Comparison of ENCODE assay signal across 18 mouse cellular contexts in the genomic region with DNA sequence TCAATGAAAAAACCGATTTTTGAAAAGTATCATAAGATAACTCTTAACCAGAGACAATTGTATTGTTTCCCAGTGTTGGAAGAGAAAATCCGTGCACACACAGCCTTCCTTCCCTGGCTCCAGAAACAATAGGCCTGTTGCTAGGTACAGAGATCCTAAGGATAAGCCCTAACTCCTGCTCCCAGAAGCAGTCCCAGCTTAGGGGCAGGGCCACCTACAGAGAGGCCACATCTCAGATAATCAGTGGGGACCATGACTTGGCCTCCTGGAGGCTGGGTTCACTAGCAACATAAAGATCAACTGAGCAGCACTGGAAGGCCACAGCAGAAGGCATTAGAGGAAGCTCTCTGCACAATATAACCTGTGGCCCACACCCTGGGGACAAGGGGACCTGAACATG. TPM values are rescaled to one million over a fixed set of nuclear protein-coding genes. Genes with fewer than 3 reads are reported as not detected.
DNase-seq lines count a peak whose midpoint lies in the region; ATAC-seq and TF ChIP-seq lines count a peak whose summit lies in the region.
"Had no signal": no experiment of that assay in that cellular context is flagged by ENCODE, and none has a peak within 500 bp of the region (broad histone marks: within the 10 kb centered on the region; RNA-seq: fewer than 3 reads in every experiment).

No protein-coding gene starts in this region.

- intact Hi-C loops in heart, adult 2 months (cut with DNase I) = no loop called here

- peaks cover 10% of the 10 kb centered on the region for H3K4me1 ChIP-seq in heart, adult 2 months (ENCODE audit: control insufficient read depth, insufficient read depth, low read length)
- peaks cover 25% of the 10 kb centered on the region for H3K4me1 ChIP-seq in heart, embryonic 10.5 days
- peaks cover 21% of the 10 kb centered on the region for H3K4me1 ChIP-seq in limb, embryonic 15.5 days
- peaks cover 33% of the 10 kb centered on the region for H3K4me1 ChIP-seq in limb, embryonic 10.5 days
- H3K4me1 ChIP-seq in intestine, embryonic 15.5 days (replicated peaks) = peaks cover 21% of the 10 kb centered on the region

- no peak for TF ChIP-seq CTCF in heart, adult 2 months (IDR thresholded peaks at IDR 0.05)
- TF ChIP-seq CTCF in C2C12 (IDR thresholded peaks at IDR 0.05; ENCODE audit: control insufficient read depth, insufficient read depth, insufficient read length) = no peak

- no peak overlapping the region for H3K4me2 ChIP-seq in limb, embryonic 15.5 days
- no peak overlapping the region for H3K4me2 ChIP-seq in intestine, embryonic 15.5 days (replicated peaks)
- H3K4me2 ChIP-seq: forebrain, embryonic 12.5 days; neural tube, embryonic 15.5 days had no signal

- H3K4me3 ChIP-seq in heart, adult 2 months = no peak overlapping the region
- no peak overlapping the region for H3K4me3 ChIP-seq in heart, embryonic 10.5 days
- H3K4me3 ChIP-seq in limb, embryonic 15.5 days = no peak overlapping the region
- H3K4me3 ChIP-seq in limb, embryonic 10.5 days = no peak overlapping the region
- no peak overlapping the region for H3K4me3 ChIP-seq in C2C12 (ENCODE audit: insufficient read depth, poor library complexity, severe bottlenecking)
- no peak overlapping the region for H3K4me3 ChIP-seq in intestine, embryonic 15.5 days (replicated peaks)
- H3K4me3 ChIP-seq: forebrain, embryonic 12.5 days; neural tube, embryonic 15.5 days had no signal

- peak overlapping the region; percentile 50; the same call in 1 of the 2 replicates for H3K27ac ChIP-seq in heart, adult 2 months
- H3K27ac ChIP-seq in heart, embryonic 10.5 days = no peak overlapping the region
- H3K27ac ChIP-seq in limb, embryonic 15.5 days = 0 out of 2 replicates have a peak overlapping the region, but pooled peaks have one; percentile 18
- no peak overlapping the region for H3K27ac ChIP-seq in limb, embryonic 10.5 days
- H3K27ac ChIP-seq in intestine, embryonic 15.5 days = no peak overlapping the region
- H3K27ac ChIP-seq: forebrain, embryonic 12.5 days; neural tube, embryonic 15.5 days had no signal

- no peak for TF ChIP-seq POLR2A in heart, adult 2 months (IDR thresholded peaks at IDR 0.05; ENCODE audit: insufficient read depth, low read depth, low read length)

- no peaks in the 10 kb centered on the region for H3K79me2 ChIP-seq in heart, adult 2 months (replicated peaks; ENCODE audit: control insufficient read depth, insufficient read depth, low read length)
- peaks cover 37% of the 10 kb centered on the region for H3K79me2 ChIP-seq in C2C12 (ENCODE audit: control insufficient read depth, insufficient read depth)

- WGBS in heart, adult 2 months = 32% methylated on average over 2 of the region's 2 CpGs
- 45% methylated on average over 2 of the region's 2 CpGs for WGBS in heart, embryonic 10.5 days
- 61% methylated on average over 2 of the region's 2 CpGs for WGBS in limb, embryonic 15.5 days
- 60% methylated on average over 2 of the region's 2 CpGs for WGBS in limb, embryonic 10.5 days
- 38% methylated on average over 2 of the region's 2 CpGs for WGBS in intestine, embryonic 15.5 days

- no peak overlapping the region for H3K9ac ChIP-seq in heart, adult 2 months (ENCODE audit: low read depth, low read length)
- H3K9ac ChIP-seq in limb, embryonic 15.5 days = no peak overlapping the region
- no peak overlapping the region for H3K9ac ChIP-seq in intestine, embryonic 15.5 days
- H3K9ac ChIP-seq: forebrain, embryonic 12.5 days; neural tube, embryonic 15.5 days had no signal

- peak overlapping the region; percentile 4 for H3ac ChIP-seq in C2C12 (ENCODE audit: control insufficient read depth, insufficient read length, low read depth)

- peaks cover 2% of the 10 kb centered on the region; the same call in 1 of the 2 replicates for H3K36me3 ChIP-seq in heart, adult 2 months (ENCODE audit: control insufficient read depth, insufficient read depth, low read length)
- no peaks in the 10 kb centered on the region for H3K36me3 ChIP-seq in heart, embryonic 10.5 days
- no peaks in the 10 kb centered on the region for H3K36me3 ChIP-seq in limb, embryonic 15.5 days
- 0 out of 2 replicates have a peak, but pooled peaks cover 4% of the 10 kb centered on the region for H3K36me3 ChIP-seq in limb, embryonic 10.5 days
- no peaks in the 10 kb centered on the region for H3K36me3 ChIP-seq in C2C12 (ENCODE audit: control insufficient read depth, insufficient read depth)
- H3K36me3 ChIP-seq in intestine, embryonic 15.5 days = no peaks in the 10 kb centered on the region
- H3K36me3 ChIP-seq: forebrain, embryonic 12.5 days; neural tube, embryonic 15.5 days had no signal

- H3K27me3 ChIP-seq in heart, adult 2 months (ENCODE audit: control insufficient read depth, insufficient read depth, low read length) = no peaks in the 10 kb centered on the region
- H3K27me3 ChIP-seq in heart, embryonic 10.5 days (ENCODE audit: insufficient read depth, poor library complexity, severe bottlenecking) = no peaks in the 10 kb centered on the region
- no peaks in the 10 kb centered on the region for H3K27me3 ChIP-seq in limb, embryonic 15.5 days
- no peaks in the 10 kb centered on the region for H3K27me3 ChIP-seq in limb, embryonic 10.5 days (ENCODE audit: low read depth, poor library complexity, severe bottlenecking)
- H3K27me3 ChIP-seq in C2C12 (ENCODE audit: control insufficient read depth, insufficient read depth, insufficient read length) = no peaks in the 10 kb centered on the region
- no peaks in the 10 kb centered on the region for H3K27me3 ChIP-seq in intestine, embryonic 15.5 days (replicated peaks)
- H3K27me3 ChIP-seq: forebrain, embryonic 12.5 days; neural tube, embryonic 15.5 days had no signal

- no peak for ATAC-seq in limb, embryonic 15.5 days (ENCODE audit: insufficient number of reproducible peaks, low FRiP score, low TSS enrichment, low read depth)
- peak; percentile 69; the same call in 1 of the 2 replicates for ATAC-seq in intestine, embryonic 15.5 days
- ATAC-seq: hindbrain, embryonic 16.5 days had no signal

- no peak for TF ChIP-seq EP300 in heart, adult 2 months (IDR thresholded peaks at IDR 0.05; ENCODE audit: insufficient read depth, low read depth, low read length)

- H3K79me3 ChIP-seq in C2C12 (ENCODE audit: low read depth) = peaks cover 9% of the 10 kb centered on the region

- no peak for DNase-seq in heart, adult 2 months
- DNase-seq in heart, embryonic 10.5 days (ENCODE audit: low spot score) = no peak
- DNase-seq in limb, embryonic 10.5 days (ENCODE audit: low spot score) = no peak
- DNase-seq in frontal cortex, adult 2 months (ENCODE audit: extremely low spot score in 1 of 2, low spot score in 1 of 2) = no peak
- DNase-seq in layer of hippocampus, adult 18-20 months (ENCODE audit: low spot score in 2 of 2) = no peak
- DNase-seq: B cell, adult 2 months; cerebellum, adult 18-20 months; gastrocnemius, postnatal 36 days; heart, postnatal 10 days; kidney, adult 9 months; layer of hippocampus, postnatal 36 days; thymus, postnatal 14 days had no signal

- H3K9me3 ChIP-seq in heart, embryonic 10.5 days = no peaks in the 10 kb centered on the region
- no peaks in the 10 kb centered on the region for H3K9me3 ChIP-seq in limb, embryonic 15.5 days
- H3K9me3 ChIP-seq in limb, embryonic 10.5 days (replicated peaks) = no peaks in the 10 kb centered on the region
- H3K9me3 ChIP-seq in intestine, embryonic 15.5 days = no peaks in the 10 kb centered on the region
- H3K9me3 ChIP-seq: forebrain, embryonic 12.5 days; neural tube, embryonic 15.5 days had no signal

TF ChIP-seq in C2C12, 6 proteins besides CTCF, POLR2A, EP300 and RAD21:
- TF ChIP-seq MYOD1 (IDR thresholded peaks at IDR 0.05; ENCODE audit: control insufficient read depth, insufficient read length, low read depth) (no peak), MYOG (IDR thresholded peaks at IDR 0.05; ENCODE audit: control insufficient read depth, extremely low read depth, insufficient read length) (no peak), FOSL1 (IDR thresholded peaks at IDR 0.05; ENCODE audit: insufficient read depth, low read length, poor library complexity, severe bottlenecking) (no peak), CEBPB (IDR thresholded peaks at IDR 0.05; ENCODE audit: low read depth) (no peak), USF1 (IDR thresholded peaks at IDR 0.05; ENCODE audit: low read depth) (no peak), MAX (IDR thresholded peaks at IDR 0.05) (no peak)
TF ChIP-seq in C2C12: peak in this region for 0.

RNA-seq across cellular contexts. Expression of a gene that starts 27.5 kb away (rescaled TPM):
- 1 to 10 TPM; 1.6 to 2.5 TPM for total RNA-seq in heart, adult 2 months (2021)
- polyA plus RNA-seq in heart, adult 2 months (2012; rRNA removed) = 1.9 and 3.3 TPM in 2 replicates
- 23.0 and 38.1 TPM in 2 replicates for polyA plus RNA-seq in heart, embryonic 10.5 days (2016; fragmentation: Nextera tagmentation; extraction: Ambion mirVana)
- polyA plus RNA-seq in limb, embryonic 15.5 days (2015; fragmentation: Nextera tagmentation; extraction: Ambion mirVana) = 41.5 and 42.0 TPM in 2 replicates
- 52.8 and 58.2 TPM in 2 replicates for polyA plus RNA-seq in limb, embryonic 10.5 days (2016; fragmentation: Nextera tagmentation; extraction: Ambion mirVana)
- polyA plus RNA-seq in C2C12 (2012; fragmentation: generic; extraction: Trizol) = 4.3 TPM
- polyA plus RNA-seq in intestine, embryonic 15.5 days (2015; fragmentation: Nextera tagmentation; extraction: Ambion mirVana) = 17.5 and 19.1 TPM in 2 replicates
- 0.40 and 0.62 TPM in 2 replicates for polyA plus RNA-seq in frontal cortex, adult 2 months (2012; rRNA removed)
- under 1 TPM; 0.15 to 0.35 TPM for total RNA-seq in layer of hippocampus, adult 18-20 months (2021)

Comparison
In these comparisons a context has a peak if more than half of its experiments do, and no peak if none do; other contexts are left out.
1. H3K27ac ChIP-seq: peak in heart, adult 2 months (single experiment) and limb, embryonic 15.5 days (single experiment); none in heart, embryonic 10.5 days (single experiment), limb, embryonic 10.5 days (single experiment) and intestine, embryonic 15.5 days (single experiment).